Mouse (Mus musculus) frontal cortex, postnatal 14 days (tissue): ENCODE results near the gene Snrpd2.

Experiments used
- DNase-seq, 2 experiments: peaks; one replicate each; pipeline ENCODE4 v3.0.0; 2022; ENCODE audit warnings: low spot score in 2 of 2

Gene Snrpd2

DNA sequence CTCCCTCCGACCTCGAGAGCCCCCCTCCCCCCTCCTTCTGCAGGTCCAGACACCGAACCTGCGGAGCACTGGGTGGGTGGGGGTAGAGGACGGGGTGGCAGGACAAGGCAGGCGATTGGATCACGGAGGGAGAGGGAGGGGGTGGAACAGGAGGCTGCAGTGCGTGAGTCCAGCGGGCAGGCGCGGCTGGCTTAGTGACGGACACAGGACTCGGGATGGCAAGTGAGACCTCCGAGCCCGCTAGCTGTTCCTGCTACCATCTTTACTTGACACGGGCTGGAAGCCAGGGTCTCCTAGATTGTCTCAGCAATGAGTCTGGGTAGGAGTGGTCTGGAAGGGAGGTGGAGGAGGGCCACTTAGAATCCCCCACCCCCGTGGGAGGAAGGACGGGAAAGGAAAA, 28.5 kb downstream of the Snrpd2 start:
- DNase-seq = no peak

- DNase-seq = peak; percentile 64 to 78
Measured at GRCm38 (mm10) chr7:19178443-19179092, 29.0 kb downstream of the Snrpd2 start.

GRCm38 (mm10) chr7:19179173-19179572, 29.7 kb downstream of the Snrpd2 start:
- DNase-seq = peak in 1 of 2 experiments; percentile 54

- DNase-seq = no peak
Measured at GRCm38 (mm10) chr7:19179936-19180335, 30.4 kb downstream of the Snrpd2 start.

- DNase-seq = no peak
Measured at GRCm38 (mm10) chr7:19180862-19181429, 31.4 kb downstream of the Snrpd2 start.

- no peak for DNase-seq
Measured at GRCm38 (mm10) chr7:19184250-19184649, 34.7 kb downstream of the Snrpd2 start.

DNA sequence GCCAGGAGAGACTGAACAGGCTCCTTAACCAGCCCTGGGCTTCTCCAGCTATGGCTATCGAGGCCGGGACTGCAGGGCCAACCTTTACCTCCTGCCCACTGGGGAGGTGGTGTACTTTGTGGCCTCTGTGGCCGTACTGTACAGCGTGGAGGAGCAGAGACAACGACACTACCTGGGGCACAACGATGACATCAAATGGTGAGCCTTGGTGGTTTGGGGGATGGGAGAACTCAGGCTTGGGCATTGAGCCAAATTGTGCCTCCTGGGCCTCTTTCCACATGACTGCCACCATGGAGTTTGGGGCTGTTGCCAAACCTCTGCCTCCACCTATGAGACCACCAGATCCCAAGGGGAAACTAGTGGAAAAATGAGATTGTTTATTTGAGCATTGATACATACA, 35.2 kb downstream of the Snrpd2 start:
- no peak for DNase-seq

GRCm38 (mm10) chr7:19194676-19195075, 45.2 kb downstream of the Snrpd2 start:
- DNase-seq = no peak

GRCm38 (mm10) chr7:19196676-19197075, 47.2 kb downstream of the Snrpd2 start:
- DNase-seq = no peak

DNA sequence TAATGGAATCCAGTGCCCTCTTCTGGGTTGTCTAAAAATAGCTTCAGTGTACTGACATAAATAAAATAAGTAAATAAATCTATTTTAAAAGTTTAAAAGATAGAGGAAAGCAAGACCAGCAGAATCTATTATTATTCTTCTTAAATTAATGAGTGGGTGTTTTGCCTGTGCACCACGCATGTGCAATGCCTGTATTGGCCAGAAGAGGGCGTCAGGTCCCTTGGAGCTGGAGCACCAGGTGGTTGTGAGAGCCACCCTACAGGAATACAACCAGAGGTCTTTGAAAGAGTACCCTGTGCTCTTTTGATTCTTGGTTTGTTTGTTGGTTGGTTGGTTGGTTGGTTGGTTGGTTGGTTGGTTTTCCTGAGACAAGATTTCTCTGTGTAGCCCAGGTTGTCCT, 48.5 kb downstream of the Snrpd2 start:
- no peak for DNase-seq

DNA sequence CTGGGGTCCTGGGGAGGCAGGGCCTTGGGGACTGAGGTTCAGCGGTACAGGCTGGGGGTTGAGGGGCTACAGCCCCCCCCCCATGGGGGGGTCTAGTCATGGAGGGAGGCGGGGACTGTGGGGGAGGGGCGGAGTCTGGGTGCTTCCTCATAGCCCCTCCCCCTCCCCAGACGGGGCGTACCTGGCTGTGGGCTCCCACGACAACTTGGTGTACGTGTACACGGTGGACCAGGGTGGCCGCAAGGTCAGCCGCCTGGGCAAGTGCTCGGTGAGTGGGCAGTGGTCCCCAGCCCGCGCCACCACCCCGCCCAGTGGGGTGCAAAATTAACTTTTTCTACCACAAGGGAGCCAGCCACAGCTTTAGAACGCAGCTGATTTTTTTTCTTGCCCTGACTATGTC, 52.1 kb downstream of the Snrpd2 start:
- DNase-seq = no peak

DNA sequence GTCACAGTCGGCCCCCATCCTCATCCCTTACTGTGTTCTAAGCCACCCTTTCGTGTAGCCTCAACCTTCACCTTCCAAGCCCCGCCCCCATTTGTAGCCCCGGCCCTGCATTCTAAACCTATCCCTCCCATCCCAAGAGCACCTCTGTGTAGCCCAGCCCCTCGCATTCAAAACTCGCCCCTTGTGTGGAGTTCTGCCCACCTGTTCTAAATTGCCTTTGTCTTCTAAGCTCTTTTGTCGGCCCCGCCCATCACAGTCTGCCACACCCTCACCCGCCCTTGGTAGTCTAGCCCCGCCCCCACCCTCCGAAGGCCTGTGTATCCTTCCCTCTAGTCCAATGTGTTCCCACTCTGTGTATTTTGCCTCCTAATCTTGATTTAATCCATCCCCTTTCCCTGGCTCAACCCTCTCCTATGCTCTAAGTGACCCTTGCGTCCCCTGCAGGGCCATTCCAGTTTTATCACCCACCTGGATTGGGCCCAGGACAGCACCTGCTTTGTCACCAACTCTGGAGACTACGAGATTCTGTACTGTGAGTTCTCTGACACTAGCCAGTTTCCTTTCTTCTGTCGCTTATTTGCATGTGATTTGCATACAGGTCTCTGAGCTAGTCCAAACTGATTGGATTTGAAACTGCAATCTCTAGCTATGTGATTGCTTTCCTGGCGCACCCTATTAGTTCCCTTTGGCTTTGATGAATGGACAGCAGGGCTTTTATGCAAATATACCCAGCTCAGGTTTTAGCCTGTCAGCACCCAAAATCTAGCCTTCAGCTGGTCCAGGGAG, 52.7 kb downstream of the Snrpd2 start:
- no peak for DNase-seq
